Mouse (Mus musculus): Measurements from ENCODE around the gene Wfdc15a.

DNA sequence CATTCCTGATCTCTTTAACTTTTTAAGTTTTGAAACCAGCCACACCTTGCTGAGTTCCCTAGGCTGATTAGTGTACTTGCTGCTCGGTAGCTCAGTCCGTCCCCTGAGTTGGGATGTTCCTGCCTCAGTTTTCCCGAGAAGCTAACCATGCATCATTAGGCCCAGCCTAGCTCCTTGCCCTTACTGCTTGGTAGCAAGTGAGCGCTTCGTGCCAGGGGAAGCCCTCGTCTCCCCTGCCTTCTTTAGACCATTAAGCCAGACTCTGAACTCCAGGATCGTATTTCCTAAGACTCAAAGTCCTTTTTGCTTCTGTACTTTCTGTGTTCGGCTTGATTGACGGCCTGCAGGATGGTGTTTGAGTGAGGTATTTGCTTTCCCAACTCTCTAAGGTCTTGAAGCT is 16.6 kb downstream of the Wfdc15a start:
- TF ChIP-seq POLR2A (IDR thresholded peaks at IDR 0.05; ENCODE audit: low read depth, low read length) (no peak), MAZ (IDR thresholded peaks at IDR 0.05; ENCODE audit: low read depth, low read length) (no peak), CHD2 (IDR thresholded peaks at IDR 0.05; ENCODE audit: low read length) (no peak), TCF12 (IDR thresholded peaks at IDR 0.05; ENCODE audit: low read depth, low read length) (no peak), MAFK (IDR thresholded peaks at IDR 0.05; ENCODE audit: insufficient replicate concordance, low read length) (no peak), ZC3H11A (IDR thresholded peaks at IDR 0.05; ENCODE audit: low read depth, low read length) (no peak), HCFC1 (IDR thresholded peaks at IDR 0.05; ENCODE audit: low read depth, low read length) (no peak), MAX (IDR thresholded peaks at IDR 0.05; ENCODE audit: low read length) (no peak), MYC (IDR thresholded peaks at IDR 0.05; ENCODE audit: low read depth, low read length) (no peak), ETS1 (conservative IDR thresholded peaks at IDR 0.05; ENCODE audit: low read depth, low read length) (no peak)

Measured in CH12.LX (cell line).